Mouse (Mus musculus): ENCODE results near the gene Med4.

GRCm38 (mm10) chr14:73479771-73480170 is 30.1 kb upstream of the Med4 start:
- no peak for TF ChIP-seq POLR2A (IDR thresholded peaks at IDR 0.05; ENCODE audit: insufficient read depth, low read depth, low read length)
- TF ChIP-seq CTCF (IDR thresholded peaks at IDR 0.05; ENCODE audit: insufficient read depth, low read depth, low read length) = no peak
